Mouse (Mus musculus): Measurements from ENCODE around the gene Defb3.
"Not testable (repeated sequence)": the region's sequence is repeated elsewhere in the genome, so short reads cannot be mapped to it uniquely, and the experiment has no call there.

Defb3 gene

DNA sequence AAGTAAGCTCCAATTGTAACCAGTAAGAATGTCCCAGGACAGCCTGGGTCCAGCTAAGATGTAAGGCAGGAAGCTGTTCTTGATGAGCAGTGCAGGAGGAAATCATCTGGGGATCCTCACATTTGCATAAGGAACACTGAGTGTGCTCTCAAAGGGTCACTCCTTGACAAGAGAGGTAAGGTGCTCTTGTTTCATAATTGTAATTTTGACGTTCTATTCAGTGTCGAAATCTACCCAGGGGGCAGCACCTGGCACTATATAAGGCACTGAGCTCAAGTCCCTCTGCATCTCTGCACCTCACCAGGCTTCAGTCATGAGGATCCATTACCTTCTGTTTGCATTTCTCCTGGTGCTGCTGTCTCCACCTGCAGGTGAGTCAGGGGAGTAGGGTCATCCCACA lies at the start of gene Defb3:
Gene Defb3, plus strand, starts transcription at position 301 of the 400 bp plus-strand sequence.
- DNase-seq (ENCODE audit: low spot score), result not testable (repeated sequence)

DNA sequence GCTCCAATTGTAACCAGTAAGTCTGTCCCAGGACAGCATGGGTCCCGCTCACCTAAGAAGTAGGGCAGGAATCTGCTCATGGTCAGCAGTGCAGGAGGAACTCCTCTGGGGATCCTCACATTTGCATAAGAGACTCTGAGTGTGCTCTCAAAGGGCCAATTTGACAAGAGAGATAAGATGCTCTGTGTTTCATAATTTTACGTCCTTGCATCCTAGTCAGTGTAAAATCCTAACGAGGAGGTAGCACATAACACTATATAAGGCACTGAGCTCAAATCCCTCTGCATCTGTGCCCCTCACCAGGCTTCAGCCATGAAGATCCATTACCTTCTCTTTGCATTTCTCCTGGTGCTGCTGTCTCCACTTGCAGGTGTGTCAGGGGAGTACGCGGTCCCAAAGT lies 45.9 kb upstream of the Defb3 start, which contains the start of gene Defb5:
Gene Defb5, plus strand, starts transcription at position 301 of the 400 bp plus-strand sequence.
- no peak for DNase-seq (ENCODE audit: low spot score)

DNA sequence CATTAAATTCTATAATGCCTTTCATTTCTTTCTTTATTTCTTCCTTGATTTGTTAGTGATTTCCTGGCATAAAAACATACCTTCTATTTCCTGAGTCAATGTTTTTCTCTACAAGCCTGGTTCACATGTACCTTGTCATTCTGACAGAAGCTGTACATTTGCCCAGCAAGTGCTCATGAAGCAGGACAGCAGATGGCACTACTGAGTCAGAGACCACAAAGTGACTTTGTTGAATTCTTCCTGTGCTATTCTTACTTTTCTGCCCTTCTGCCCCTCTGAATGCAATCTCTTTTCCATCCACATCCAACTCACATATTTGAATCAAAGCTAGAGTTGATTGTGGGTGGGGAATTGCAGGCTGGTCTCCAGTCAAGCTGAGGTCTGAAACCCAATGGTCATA lies 35.0 kb upstream of the Defb3 start:
- no peak for DNase-seq (ENCODE audit: low spot score)

DNA sequence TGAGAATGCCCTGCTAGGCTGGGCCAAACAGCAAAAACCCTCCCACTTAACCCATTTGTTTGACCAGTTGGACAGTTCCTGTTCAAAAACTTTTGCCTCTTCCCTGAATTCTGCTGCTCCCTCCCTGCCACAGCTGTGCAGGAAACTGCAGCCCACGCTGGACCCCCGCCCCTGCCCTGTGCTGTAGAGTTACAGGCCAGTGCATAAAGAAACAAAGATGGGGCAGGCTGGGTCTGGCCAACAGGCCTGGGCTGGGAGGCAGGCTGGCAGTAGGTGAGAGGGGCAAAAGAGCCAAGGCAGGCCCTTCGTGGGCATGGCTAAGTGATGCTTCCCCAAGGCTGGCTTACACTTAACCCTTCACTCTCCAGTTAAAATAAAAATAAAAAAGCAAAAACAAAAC lies 33.5 kb upstream of the Defb3 start:
- no peak for DNase-seq (ENCODE audit: low spot score)

DNA sequence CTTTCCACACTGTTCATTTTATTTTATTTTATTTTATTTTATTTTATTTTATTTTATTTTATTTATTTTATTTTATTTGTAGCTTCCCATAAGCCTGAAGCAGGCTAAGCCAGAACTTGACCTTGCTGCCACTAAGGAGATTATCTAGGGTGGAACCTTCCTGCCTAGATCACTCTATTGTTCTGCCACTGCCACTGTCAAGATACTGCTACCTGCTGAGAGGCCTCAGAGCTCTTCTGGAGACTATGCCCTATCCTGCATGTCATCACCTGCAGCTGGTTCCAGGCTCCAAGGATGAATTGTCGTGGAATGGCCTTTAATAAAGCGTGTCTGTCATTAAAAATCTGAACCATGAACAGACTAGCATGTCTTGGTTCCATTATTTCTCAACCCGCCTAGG lies 5.2 kb downstream of the Defb3 start:
- not testable (repeated sequence) for DNase-seq (ENCODE audit: low spot score)

DNA sequence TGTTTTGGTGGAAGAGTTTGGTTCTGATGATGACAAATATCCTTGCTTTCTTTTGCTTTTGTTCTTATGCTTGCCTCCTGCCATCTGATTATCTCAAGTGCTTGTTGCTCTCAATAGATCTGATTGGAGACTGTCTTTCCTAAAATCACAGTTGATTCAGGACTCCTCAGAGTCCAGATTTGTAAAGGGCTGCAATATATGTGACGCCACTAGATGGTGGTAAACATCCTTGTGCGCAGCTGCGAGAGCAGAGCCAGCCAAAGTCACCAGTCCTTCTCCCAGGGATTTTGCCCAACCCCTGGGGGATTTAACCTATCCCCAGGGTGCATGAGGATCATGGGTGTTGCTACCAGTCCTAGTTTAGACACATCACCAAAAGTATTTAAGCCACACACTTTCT lies 38.7 kb downstream of the Defb3 start:
- DNase-seq (ENCODE audit: low spot score), result peak; percentile 8
